Mouse (Mus musculus) intestine, embryonic 14.5 days (tissue): ENCODE results near the gene Kcnn3. TPM values are rescaled to one million over a fixed set of nuclear protein-coding genes. Genes with fewer than 3 reads are reported as not detected.

Experiments
- ATAC-seq: fragments of 200-750 bp; cut with Nextera tagmentation; replicated peaks from 2 replicates; pipeline ENCODE4 v1.8.0; 2017; ENCODE audit warnings: low read depth, moderate number of reproducible peaks, moderate TSS enrichment, moderate library complexity; ENCODE audit not compliant: low FRiP score, low TSS enrichment
- DNase-seq: peaks from one replicate; pipeline ENCODE4 v3.0.0-alpha.2; 2018; ENCODE audit warnings: low spot score
- H3K27ac ChIP-seq: fragments of 300-500 bp; sonication (generic); 2 replicates; pipeline ENCODE4 v1.5.1; 2014; ENCODE audit warnings: low read depth, mild to moderate bottlenecking, control low read depth
- H3K27me3 ChIP-seq: fragments of 300-500 bp; sonication (generic); replicated peaks from 2 replicates; pipeline ENCODE4 v1.6.1; 2014; ENCODE audit warnings: low read length, control low read depth; ENCODE audit not compliant: control insufficient read depth, insufficient read depth
- H3K36me3 ChIP-seq: fragments of 300-500 bp; sonication (generic); 2 replicates; pipeline ENCODE4 v1.6.1; 2014; ENCODE audit warnings: low read length, control low read depth; ENCODE audit not compliant: control insufficient read depth, insufficient read depth
- H3K4me1 ChIP-seq: fragments of 300-500 bp; sonication (generic); replicated peaks from 2 replicates; pipeline ENCODE4 v1.6.1; 2014; ENCODE audit warnings: low read length, control low read depth, mixed read lengths; ENCODE audit not compliant: control insufficient read depth, insufficient read depth
- H3K4me2 ChIP-seq: fragments of 300-500 bp; sonication (generic); 2 replicates; pipeline ENCODE4 v1.6.1; 2014; ENCODE audit warnings: low read length
- H3K4me3 ChIP-seq: fragments of 300-500 bp; sonication (generic); 2 replicates; pipeline ENCODE4 v1.5.1; 2014; ENCODE audit warnings: low read depth, low read length, control low read depth, mixed read lengths
- H3K9ac ChIP-seq: fragments of 300-500 bp; sonication (generic); 2 replicates; pipeline ENCODE4 v1.6.1; 2014; ENCODE audit warnings: mild to moderate bottlenecking, low read length
- H3K9me3 ChIP-seq: fragments of 300-500 bp; sonication (generic); 2 replicates; pipeline ENCODE4 v1.6.1; 2016; ENCODE audit warnings: low read length, control low read depth; ENCODE audit not compliant: control insufficient read depth
- WGBS: fragments of 180-500 bp; shearing (Covaris S2); extraction: QIAGEN DNeasy Blood & Tissue Kit; methylation state at CpG from one replicate; pipeline ENCODE4 v1.1.7; 2014; 5-methylcytosine and 5-hydroxymethylcytosine counted together
- polyA plus RNA-seq: library from polyadenylated mRNA; unstranded; fragments of >200 nt; fragmentation: Nextera tagmentation; extraction: Ambion mirVana; gene quantifications from 2 replicates; pipeline ENCODE4 v1.2.1, GENCODE M21; 2014

Kcnn3 gene
- polyA plus RNA-seq, 1 experiment from 2014 or later = 5.6 TPM

- DNase-seq = no peak
- Histone ChIP-seq H3K4me2 (no peak overlapping the region), H3K27me3 (no peaks in the 10 kb centered on the region), H3K36me3 (no peaks in the 10 kb centered on the region), H3K9me3 (no peaks in the 10 kb centered on the region), H3K4me3 (no peak overlapping the region), H3K9ac (no peak overlapping the region), H3K4me1 (no peaks in the 10 kb centered on the region), H3K27ac (no peak overlapping the region)
- 78% methylated on average over 5 of the region's 5 CpGs for WGBS
- no peak for ATAC-seq
Observed at GRCm38 (mm10) chr3:89677617-89678016, 157.7 kb downstream of the Kcnn3 start.

GRCm38 (mm10) chr3:89686031-89686430 is 166.1 kb downstream of the Kcnn3 start:
- Histone ChIP-seq H3K4me2 (no peak overlapping the region), H3K27ac (no peak overlapping the region), H3K4me3 (no peak overlapping the region), H3K9ac (no peak overlapping the region), H3K36me3 (no peaks in the 10 kb centered on the region), H3K27me3 (no peaks in the 10 kb centered on the region), H3K4me1 (0 out of 2 replicates have a peak, but pooled peaks cover 2% of the 10 kb centered on the region), H3K9me3 (0 out of 2 replicates have a peak, but pooled peaks cover 3% of the 10 kb centered on the region)
- DNase-seq = no peak
- WGBS = 43% methylated on average over 5 of the region's 5 CpGs
- ATAC-seq = no peak

- Histone ChIP-seq H3K36me3 (no peaks in the 10 kb centered on the region), H3K27me3 (no peaks in the 10 kb centered on the region), H3K9me3 (peaks cover 9% of the 10 kb centered on the region; the same call in 1 of the 2 replicates), H3K4me2 (peak overlapping the region; percentile 63), H3K27ac (no peak overlapping the region), H3K4me1 (0 out of 2 replicates have a peak, but pooled peaks cover 2% of the 10 kb centered on the region), H3K4me3 (peak overlapping the region; percentile 32), H3K9ac (peak overlapping the region; percentile 43)
- 6% methylated on average over 25 of the region's 25 CpGs for WGBS
- DNase-seq (peak; percentile 95), ATAC-seq (peak; percentile 85)
Observed at GRCm38 (mm10) chr3:89688694-89689581, 169.0 kb downstream of the Kcnn3 start.

GRCm38 (mm10) chr3:89691776-89692175 is 171.8 kb downstream of the Kcnn3 start:
- Histone ChIP-seq H3K4me1 (0 out of 2 replicates have a peak, but pooled peaks cover 2% of the 10 kb centered on the region), H3K9ac (no peak overlapping the region), H3K4me3 (no peak overlapping the region), H3K27ac (no peak overlapping the region), H3K4me2 (no peak overlapping the region), H3K36me3 (no peaks in the 10 kb centered on the region), H3K27me3 (no peaks in the 10 kb centered on the region), H3K9me3 (peaks cover 9% of the 10 kb centered on the region; the same call in 1 of the 2 replicates)
- WGBS = 62% methylated on average over 9 of the region's 9 CpGs
- ATAC-seq (no peak), DNase-seq (no peak)

GRCm38 (mm10) chr3:89696152-89696821 is 176.3 kb downstream of the Kcnn3 start:
- H3K4me2 ChIP-seq = no peak overlapping the region
- no peak for ATAC-seq
- no peak overlapping the region for H3K4me3 ChIP-seq
- no peaks in the 10 kb centered on the region for H3K36me3 ChIP-seq
- H3K27ac ChIP-seq = no peak overlapping the region
- 81% methylated on average over 12 of the region's 12 CpGs for WGBS
- no peaks in the 10 kb centered on the region for H3K27me3 ChIP-seq
- H3K9ac ChIP-seq = no peak overlapping the region
- DNase-seq = no peak
- peaks cover 6% of the 10 kb centered on the region; the same call in 1 of the 2 replicates for H3K9me3 ChIP-seq
- H3K4me1 ChIP-seq = no peaks in the 10 kb centered on the region

- no peak for ATAC-seq
Observed at GRCm38 (mm10) chr3:89698958-89699357, 179.0 kb downstream of the Kcnn3 start.

GRCm38 (mm10) chr3:89700461-89700860 is 180.5 kb downstream of the Kcnn3 start:
- Histone ChIP-seq H3K4me2 (no peak overlapping the region), H3K4me1 (no peaks in the 10 kb centered on the region), H3K9ac (no peak overlapping the region), H3K9me3 (no peaks in the 10 kb centered on the region), H3K27ac (no peak overlapping the region), H3K36me3 (no peaks in the 10 kb centered on the region), H3K4me3 (no peak overlapping the region), H3K27me3 (no peaks in the 10 kb centered on the region)
- no peak for DNase-seq
- no peak for ATAC-seq
- 67% methylated on average over 11 of the region's 11 CpGs for WGBS

More at GRCm38 (mm10) chr3:89698958-89699357, 179.0 kb downstream of the Kcnn3 start:
- H3K36me3 ChIP-seq = no peaks in the 10 kb centered on the region
- no peak overlapping the region for H3K4me2 ChIP-seq
- no peak overlapping the region for H3K4me3 ChIP-seq
- no peaks in the 10 kb centered on the region for H3K9me3 ChIP-seq
- no peaks in the 10 kb centered on the region for H3K4me1 ChIP-seq
- no peaks in the 10 kb centered on the region for H3K27me3 ChIP-seq
- WGBS = 92% methylated on average over 1 of the region's 1 CpGs
- H3K9ac ChIP-seq = no peak overlapping the region
- no peak for DNase-seq
- no peak overlapping the region for H3K27ac ChIP-seq

- Histone ChIP-seq H3K9ac (no peak overlapping the region), H3K27ac (no peak overlapping the region), H3K4me2 (no peak overlapping the region), H3K27me3 (no peaks in the 10 kb centered on the region), H3K9me3 (no peaks in the 10 kb centered on the region), H3K36me3 (no peaks in the 10 kb centered on the region), H3K4me1 (no peaks in the 10 kb centered on the region), H3K4me3 (no peak overlapping the region)
- DNase-seq (no peak), ATAC-seq (no peak)
- 43% methylated on average over 3 of the region's 3 CpGs for WGBS
Observed at GRCm38 (mm10) chr3:89703596-89703995, 183.6 kb downstream of the Kcnn3 start.
